Mouse (Mus musculus): ENCODE data around the gene Galk1. TPM values are rescaled to one million over a fixed set of nuclear protein-coding genes. Genes with fewer than 3 reads are reported as not detected.

Gene Galk1
- total RNA-seq (2023): 10 to 100 TPM in 1 of 2 experiments, 1 to 10 TPM in 1; 9.6 to 10.4 TPM

GRCm38 (mm10) chr11:116012262-116012947 is at the start of gene Galk1:
Galk1 (minus strand) TSS chr11:116012719.

GRCm38 (mm10) chr11:116030088-116030897 is 17.8 kb upstream of the Galk1 start, which contains the start of gene Unk:
Unk (plus strand) TSS chr11:116030322.

GRCm38 (mm10) chr11:116027756-116028155 is 15.2 kb upstream of the Galk1 start, which contains the start of gene H3f3b:
H3f3b (minus strand) TSS chr11:116027962.

GRCm38 (mm10) chr11:115974309-115975082 is 38.0 kb downstream of the Galk1 start, which contains the start of gene Itgb4:
Itgb4 (plus strand) TSS chr11:115974709.

Other genes starting within 250 kb of the Galk1 start
- gene Tmem94, start 247.3 kb downstream of the Galk1 start, total RNA-seq (2023): 10 to 100 TPM; 54.7 to 60.5 TPM
- gene Caskin2, start 199.1 kb downstream of the Galk1 start, total RNA-seq (2023): 1 to 10 TPM; 1.2 to 1.3 TPM
- 10 to 100 TPM; 17.0 to 17.7 TPM for gene Tsen54, start 198.0 kb downstream of the Galk1 start, total RNA-seq (2023)
- 10 to 100 TPM in 1 of 2 experiments, 1 to 10 TPM in 1; 8.1 to 14.9 TPM for gene Llgl2, start 188.7 kb downstream of the Galk1 start, total RNA-seq (2023)
- gene Myo15b, start 154.3 kb downstream of the Galk1 start, total RNA-seq (2023): not detected
- gene Smim5, start 112.8 kb downstream of the Galk1 start, total RNA-seq (2023): 10 to 100 TPM; 22.9 to 25.2 TPM
- 1 to 10 TPM; 2.4 to 5.0 TPM for gene Smim6, start 100.7 kb downstream of the Galk1 start, total RNA-seq (2023)
- 10 to 100 TPM; 25.9 to 34.3 TPM for gene Sap30bp, start 79.4 kb downstream of the Galk1 start, total RNA-seq (2023)
- gene Recql5, start 79.2 kb downstream of the Galk1 start, total RNA-seq (2023): 10 to 100 TPM; 23.9 to 26.2 TPM
- gene Itgb4, start 38.0 kb downstream of the Galk1 start, total RNA-seq (2023): 1 to 10 TPM in 1 of 2 experiments, not detected in 1; 1.6 TPM
- gene H3f3b, start 15.2 kb upstream of the Galk1 start, total RNA-seq (2023): 1,000 to 10,000 TPM; 3,280 to 3,497 TPM
- gene Unk, start 17.6 kb upstream of the Galk1 start, total RNA-seq (2023): 10 to 100 TPM; 32.3 to 41.4 TPM
- 10 to 100 TPM; 47.4 to 55.6 TPM for gene Unc13d, start 65.2 kb upstream of the Galk1 start, total RNA-seq (2023)
- gene Wbp2, start 74.3 kb upstream of the Galk1 start, total RNA-seq (2023): 100 to 1,000 TPM; 155 to 164 TPM
- gene Trim47, start 114.5 kb upstream of the Galk1 start, total RNA-seq (2023): 10 to 100 TPM; 13.8 to 15.7 TPM
- gene Trim65, start 118.4 kb upstream of the Galk1 start, total RNA-seq (2023): 10 to 100 TPM; 28.0 to 31.9 TPM
- 10 to 100 TPM; 27.5 to 28.3 TPM for gene Mrpl38, start 126.1 kb upstream of the Galk1 start, total RNA-seq (2023)
- 10 to 100 TPM; 16.6 to 20.0 TPM for gene Fbf1, start 155.4 kb upstream of the Galk1 start, total RNA-seq (2023)
- gene Ten1, start 186.1 kb upstream of the Galk1 start, total RNA-seq (2023): 10 to 100 TPM; 44.9 to 53.1 TPM
- gene Acox1, start 186.3 kb upstream of the Galk1 start, total RNA-seq (2023): 10 to 100 TPM; 42.6 to 47.8 TPM
- gene Evpl, start 225.4 kb upstream of the Galk1 start, total RNA-seq (2023): not detected

Data from monocyte, adult 59 days (primary cell).